Mouse (Mus musculus): ENCODE data around the gene Gm28230. TPM values are rescaled to one million over a fixed set of nuclear protein-coding genes. Genes with fewer than 3 reads are reported as not detected.

Gm28230 gene
- total and polyA plus RNA-seq, 3 experiments: 0.89 to 1.7 (median 1.1) TPM

- Histone ChIP-seq H3K27me3 (replicated peaks) (no peaks in the 10 kb centered on the region), H3K79me2 (replicated peaks; ENCODE audit: control insufficient read depth, extremely low read depth, insufficient read depth, poor library complexity, severe bottlenecking) (no peaks in the 10 kb centered on the region), H3K9me3 (replicated peaks; ENCODE audit: low read length) (peaks cover 20% of the 10 kb centered on the region), H3K36me3 (replicated peaks in 1 of 2; ENCODE audit: control insufficient read depth in 1 of 2, insufficient read depth in 1 of 2, low read length in 1 of 2) (no peaks in the 10 kb centered on the region), H3K9ac (ENCODE audit: insufficient read depth, low read depth) (no peak overlapping the region), H3K4me1 (ENCODE audit: control insufficient read depth in 1 of 2, insufficient read depth in 2 of 2) (no peaks in the 10 kb centered on the region), H3K4me2 (ENCODE audit: insufficient read depth, low read depth, poor library complexity, severe bottlenecking) (no peak overlapping the region), H3K4me3 (replicated peaks in 1 of 3; ENCODE audit: low read depth in 2 of 3, low read length in 2 of 3, poor library complexity in 1 of 3) (no peak overlapping the region), H3K27ac (ENCODE audit: insufficient read depth, low read depth) (no peak overlapping the region)
- no peak for DNase-seq (ENCODE audit: extremely low read depth)
- dilution Hi-C loops (cut with MboI; ENCODE audit: extremely low pct_ligation_motif_present, extremely low pct_unique_long_range_greater_than_20kb, low sequenced_read_pairs): no loop called here
- in situ Hi-C loops (cut with MboI; ENCODE audit: low pct_ligation_motif_present, low pct_unique_long_range_greater_than_20kb, low sequenced_read_pairs): loop anchor here (10.0 to 25.0 kb wide), 2 partner anchors 451 to 619 kb away; no protein-coding TSS in a partner anchor
- TF ChIP-seq SMC3 (IDR thresholded peaks at IDR 0.05; ENCODE audit: low read depth, low read length): no peak
These were observed 33.1 kb upstream of the Gm28230 start for GRCm38 (mm10) chr2:74693432-74693827.

DNA sequence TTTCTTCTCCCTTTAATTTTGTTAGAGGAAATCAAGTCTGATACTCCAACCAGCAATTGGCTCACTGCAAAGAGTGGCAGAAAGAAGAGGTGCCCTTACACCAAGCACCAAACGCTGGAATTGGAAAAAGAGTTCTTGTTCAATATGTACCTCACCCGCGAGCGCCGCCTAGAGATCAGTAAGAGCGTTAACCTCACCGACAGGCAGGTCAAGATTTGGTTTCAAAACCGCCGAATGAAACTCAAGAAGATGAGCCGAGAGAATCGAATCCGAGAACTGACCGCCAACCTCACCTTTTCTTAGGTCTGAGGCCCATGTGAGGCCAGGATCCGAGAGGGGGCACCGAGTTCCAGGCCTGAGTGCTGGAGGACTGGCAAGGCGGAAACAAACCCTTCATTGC lies 32.5 kb upstream of the Gm28230 start:
- no peak for TF ChIP-seq ZMIZ1 (IDR thresholded peaks at IDR 0.05; ENCODE audit: low read depth, low read length)
- TF ChIP-seq USF2 (conservative IDR thresholded peaks at IDR 0.05; ENCODE audit: low read depth, low read length): no peak
- no peak for TF ChIP-seq ELF1 (IDR thresholded peaks at IDR 0.05; ENCODE audit: low read depth, low read length)
- no peak for TF ChIP-seq PAX5 (IDR thresholded peaks at IDR 0.05; ENCODE audit: low read length)
- no peak for TF ChIP-seq UBTF (IDR thresholded peaks at IDR 0.05; ENCODE audit: low read depth, low read length)
- no peak for TF ChIP-seq TCF12 (IDR thresholded peaks at IDR 0.05; ENCODE audit: low read depth, low read length)
- no peak for TF ChIP-seq MAX (IDR thresholded peaks at IDR 0.05; ENCODE audit: low read length)
- TF ChIP-seq BHLHE40 (IDR thresholded peaks at IDR 0.05; ENCODE audit: low read depth, low read length): no peak
- peak in 1 of 2 experiments; percentile 68; a peak in 2 of 4 replicates for TF ChIP-seq CTCF (conservative IDR thresholded peaks at IDR 0.05 in 1 of 2, IDR thresholded peaks at IDR 0.05 in 1 of 2; ENCODE audit: low read depth in 2 of 2, low read length in 2 of 2)
- TF ChIP-seq RAD21 (IDR thresholded peaks at IDR 0.05; ENCODE audit: low read depth, low read length): peak; percentile 27
- 0 out of 2 replicates have a peak, but pooled peaks have one; percentile 25 for TF ChIP-seq MEF2A (IDR thresholded peaks at IDR 0.05; ENCODE audit: borderline replicate concordance, low read depth, low read length)
- no peak for TF ChIP-seq NELFE (IDR thresholded peaks at IDR 0.05; ENCODE audit: low read depth, low read length)
- TF ChIP-seq SMC3 (IDR thresholded peaks at IDR 0.05; ENCODE audit: low read depth, low read length): peak; percentile 22; the same call in 1 of the 2 replicates
- Histone ChIP-seq H3K4me1 (ENCODE audit: control insufficient read depth in 1 of 2, insufficient read depth in 2 of 2) (no peaks in the 10 kb centered on the region), H3K4me3 (replicated peaks in 1 of 3; ENCODE audit: low read depth in 2 of 3, low read length in 2 of 3, poor library complexity in 1 of 3) (peak overlapping the region; percentile 16 to 43 (median 31)), H3K9ac (ENCODE audit: insufficient read depth, low read depth) (no peak overlapping the region), H3K27ac (ENCODE audit: insufficient read depth, low read depth) (no peak overlapping the region), H3K36me3 (replicated peaks in 1 of 2; ENCODE audit: control insufficient read depth in 1 of 2, insufficient read depth in 1 of 2, low read length in 1 of 2) (no peaks in the 10 kb centered on the region), H3K9me3 (replicated peaks; ENCODE audit: low read length) (peaks cover 24% of the 10 kb centered on the region), H3K4me2 (ENCODE audit: insufficient read depth, low read depth, poor library complexity, severe bottlenecking) (peak overlapping the region; percentile 54), H3K27me3 (replicated peaks) (no peaks in the 10 kb centered on the region), H3K79me2 (replicated peaks; ENCODE audit: control insufficient read depth, extremely low read depth, insufficient read depth, poor library complexity, severe bottlenecking) (no peaks in the 10 kb centered on the region)
- DNase-seq (ENCODE audit: extremely low read depth): peak; percentile 54
- in situ Hi-C loops (cut with MboI; ENCODE audit: low pct_ligation_motif_present, low pct_unique_long_range_greater_than_20kb, low sequenced_read_pairs): loop anchor here (10.0 to 25.0 kb wide), 2 partner anchors 451 to 618 kb away; no protein-coding TSS in a partner anchor
- dilution Hi-C loops (cut with MboI; ENCODE audit: extremely low pct_ligation_motif_present, extremely low pct_unique_long_range_greater_than_20kb, low sequenced_read_pairs): no loop called here

DNA sequence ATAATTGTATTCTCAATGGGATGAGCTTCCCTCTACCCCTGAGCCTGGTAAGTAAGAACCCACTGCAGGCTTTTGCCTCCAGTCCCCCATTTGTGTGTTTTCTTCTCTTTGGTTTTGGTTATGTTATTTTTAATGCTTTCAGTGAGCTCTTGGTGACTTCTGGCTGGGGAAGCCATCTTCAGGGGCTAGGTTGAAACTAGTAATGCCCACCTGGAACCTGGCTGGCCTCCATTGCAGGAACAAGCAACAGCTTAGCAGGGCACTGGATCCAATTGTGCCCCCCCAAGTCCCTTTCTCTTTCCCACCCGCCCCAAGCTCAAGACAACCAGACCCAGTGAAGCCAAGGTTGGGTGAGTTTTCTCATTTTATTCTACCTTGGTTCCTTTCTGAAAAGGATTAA lies 31.1 kb upstream of the Gm28230 start:
- no peak overlapping the region for H3K9ac ChIP-seq (ENCODE audit: insufficient read depth, low read depth)
- H3K79me2 ChIP-seq (replicated peaks; ENCODE audit: control insufficient read depth, extremely low read depth, insufficient read depth, poor library complexity, severe bottlenecking): no peaks in the 10 kb centered on the region
- no peak overlapping the region for H3K27ac ChIP-seq (ENCODE audit: insufficient read depth, low read depth)
- H3K4me3 ChIP-seq (replicated peaks in 1 of 3; ENCODE audit: low read depth in 2 of 3, low read length in 2 of 3, poor library complexity in 1 of 3): no peak overlapping the region
- dilution Hi-C loops (cut with MboI; ENCODE audit: extremely low pct_ligation_motif_present, extremely low pct_unique_long_range_greater_than_20kb, low sequenced_read_pairs) (no loop called here), in situ Hi-C loops (cut with MboI; ENCODE audit: low pct_ligation_motif_present, low pct_unique_long_range_greater_than_20kb, low sequenced_read_pairs) (loop anchor here (10.0 to 25.0 kb wide), 2 partner anchors 449 to 617 kb away; no protein-coding TSS in a partner anchor)
- H3K4me1 ChIP-seq (ENCODE audit: control insufficient read depth in 1 of 2, insufficient read depth in 2 of 2): no peaks in the 10 kb centered on the region
- no peak for DNase-seq (ENCODE audit: extremely low read depth)
- no peaks in the 10 kb centered on the region for H3K36me3 ChIP-seq (replicated peaks in 1 of 2; ENCODE audit: control insufficient read depth in 1 of 2, insufficient read depth in 1 of 2, low read length in 1 of 2)
- H3K9me3 ChIP-seq (replicated peaks; ENCODE audit: low read length): peaks cover 24% of the 10 kb centered on the region
- H3K4me2 ChIP-seq (ENCODE audit: insufficient read depth, low read depth, poor library complexity, severe bottlenecking): no peak overlapping the region
- no peaks in the 10 kb centered on the region for H3K27me3 ChIP-seq (replicated peaks)
- TF ChIP-seq JUN (IDR thresholded peaks at IDR 0.05; ENCODE audit: insufficient read depth, low read depth, low read length) (no peak), USF1 (IDR thresholded peaks at IDR 0.05; ENCODE audit: low read depth, low read length) (no peak), ETS1 (conservative IDR thresholded peaks at IDR 0.05; ENCODE audit: low read depth, low read length) (no peak), MXI1 (IDR thresholded peaks at IDR 0.05; ENCODE audit: low read depth, low read length) (no peak), TCF12 (IDR thresholded peaks at IDR 0.05; ENCODE audit: low read depth, low read length) (no peak), NRF1 (IDR thresholded peaks at IDR 0.05; ENCODE audit: low read depth, low read length) (no peak), BHLHE40 (IDR thresholded peaks at IDR 0.05; ENCODE audit: low read depth, low read length) (no peak), CTCF (conservative IDR thresholded peaks at IDR 0.05 in 1 of 2, IDR thresholded peaks at IDR 0.05 in 1 of 2; ENCODE audit: low read depth in 2 of 2, low read length in 2 of 2) (no peak), E2F4 (IDR thresholded peaks at IDR 0.05; ENCODE audit: insufficient replicate concordance, low read depth, low read length) (no peak), ZC3H11A (IDR thresholded peaks at IDR 0.05; ENCODE audit: low read depth, low read length) (no peak), ELF1 (IDR thresholded peaks at IDR 0.05; ENCODE audit: low read depth, low read length) (no peak), MAFK (IDR thresholded peaks at IDR 0.05; ENCODE audit: insufficient replicate concordance, low read length) (no peak), HCFC1 (IDR thresholded peaks at IDR 0.05; ENCODE audit: low read depth, low read length) (no peak), ZKSCAN1 (IDR thresholded peaks at IDR 0.05; ENCODE audit: borderline replicate concordance, low read depth, low read length) (no peak), UBTF (IDR thresholded peaks at IDR 0.05; ENCODE audit: low read depth, low read length) (no peak), SIN3A (IDR thresholded peaks at IDR 0.05; ENCODE audit: low read length) (no peak), MAX (IDR thresholded peaks at IDR 0.05; ENCODE audit: low read length) (no peak)
